Mouse (Mus musculus) intestine, embryonic 14.5 days (tissue): ENCODE results near the gene Twnk. TPM values are rescaled to one million over a fixed set of nuclear protein-coding genes. Genes with fewer than 3 reads are reported as not detected.
"Not testable (repeated sequence)": the region's sequence is repeated elsewhere in the genome, so short reads cannot be mapped to it uniquely, and the experiment has no call there.

Experiments used
- ATAC-seq: fragments of 200-750 bp; cut with Nextera tagmentation; replicated peaks from 2 replicates; pipeline ENCODE4 v1.8.0; 2017; ENCODE audit warnings: low read depth, moderate number of reproducible peaks, moderate TSS enrichment, moderate library complexity; ENCODE audit not compliant: low FRiP score, low TSS enrichment
- DNase-seq: peaks from one replicate; pipeline ENCODE4 v3.0.0-alpha.2; 2018; ENCODE audit warnings: low spot score
- H3K27ac ChIP-seq: fragments of 300-500 bp; sonication (generic); 2 replicates; pipeline ENCODE4 v1.5.1; 2014; ENCODE audit warnings: low read depth, mild to moderate bottlenecking, control low read depth
- H3K27me3 ChIP-seq: fragments of 300-500 bp; sonication (generic); replicated peaks from 2 replicates; pipeline ENCODE4 v1.6.1; 2014; ENCODE audit warnings: low read length, control low read depth; ENCODE audit not compliant: control insufficient read depth, insufficient read depth
- H3K36me3 ChIP-seq: fragments of 300-500 bp; sonication (generic); 2 replicates; pipeline ENCODE4 v1.6.1; 2014; ENCODE audit warnings: low read length, control low read depth; ENCODE audit not compliant: control insufficient read depth, insufficient read depth
- H3K4me1 ChIP-seq: fragments of 300-500 bp; sonication (generic); replicated peaks from 2 replicates; pipeline ENCODE4 v1.6.1; 2014; ENCODE audit warnings: low read length, control low read depth, mixed read lengths; ENCODE audit not compliant: control insufficient read depth, insufficient read depth
- H3K4me2 ChIP-seq: fragments of 300-500 bp; sonication (generic); 2 replicates; pipeline ENCODE4 v1.6.1; 2014; ENCODE audit warnings: low read length
- H3K4me3 ChIP-seq: fragments of 300-500 bp; sonication (generic); 2 replicates; pipeline ENCODE4 v1.5.1; 2014; ENCODE audit warnings: low read depth, low read length, control low read depth, mixed read lengths
- H3K9ac ChIP-seq: fragments of 300-500 bp; sonication (generic); 2 replicates; pipeline ENCODE4 v1.6.1; 2014; ENCODE audit warnings: mild to moderate bottlenecking, low read length
- H3K9me3 ChIP-seq: fragments of 300-500 bp; sonication (generic); 2 replicates; pipeline ENCODE4 v1.6.1; 2016; ENCODE audit warnings: low read length, control low read depth; ENCODE audit not compliant: control insufficient read depth
- WGBS: fragments of 180-500 bp; shearing (Covaris S2); extraction: QIAGEN DNeasy Blood & Tissue Kit; methylation state at CpG from one replicate; pipeline ENCODE4 v1.1.7; 2014; 5-methylcytosine and 5-hydroxymethylcytosine counted together
- polyA plus RNA-seq: library from polyadenylated mRNA; unstranded; fragments of >200 nt; fragmentation: Nextera tagmentation; extraction: Ambion mirVana; gene quantifications from 2 replicates; pipeline ENCODE4 v1.2.1, GENCODE M21; 2014

The Twnk gene
- polyA plus RNA-seq, 1 experiment from 2014 or later = 16.7 TPM

DNA sequence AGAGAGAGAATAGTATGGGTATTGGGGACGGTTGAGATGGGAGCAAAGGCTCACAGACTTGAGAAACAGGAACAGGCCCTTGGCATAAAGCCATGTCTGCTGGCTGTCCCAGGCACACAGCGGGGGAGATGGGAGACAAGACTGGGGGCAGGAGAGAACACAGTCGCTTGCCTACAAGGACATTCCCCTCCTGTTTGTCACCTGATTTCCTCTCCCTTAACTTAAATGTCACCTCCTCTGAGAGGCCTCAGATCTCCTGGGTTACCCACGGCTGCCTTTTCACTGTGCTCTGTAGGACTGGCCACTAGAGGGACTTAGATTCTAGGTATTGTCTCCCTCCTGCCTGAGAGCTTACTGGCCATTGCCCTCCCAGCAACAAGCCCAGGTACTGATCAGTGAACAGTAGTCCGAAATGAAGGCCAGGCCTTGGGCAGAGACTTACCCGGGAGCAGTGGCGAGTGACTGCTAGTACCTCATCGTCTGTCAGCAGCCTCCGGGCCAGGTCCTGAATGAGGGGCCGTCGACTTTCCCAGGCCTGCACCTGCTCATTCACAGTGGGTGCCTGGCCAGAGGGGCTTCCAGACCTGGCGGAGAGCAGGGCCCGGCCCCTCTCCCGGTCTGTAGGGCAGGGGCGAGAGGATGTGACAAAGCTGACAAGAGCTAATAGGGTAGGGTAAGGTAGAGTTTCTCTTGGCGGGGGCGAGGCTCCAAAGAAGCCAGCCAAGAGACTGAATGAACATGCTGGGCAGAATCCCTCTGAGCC lies 27.3 kb downstream of the Twnk start:
- peak; percentile 62 for DNase-seq
- no peak overlapping the region for H3K4me2 ChIP-seq
- no peak; the same call in 1 of the 2 replicates for ATAC-seq
- peaks cover 26% of the 10 kb centered on the region for H3K4me1 ChIP-seq
- no peaks in the 10 kb centered on the region for H3K27me3 ChIP-seq
- peaks cover 12% of the 10 kb centered on the region for H3K36me3 ChIP-seq
- no peak overlapping the region for H3K27ac ChIP-seq
- 50% methylated on average over 17 of the region's 17 CpGs for WGBS
- H3K9me3 ChIP-seq = no peaks in the 10 kb centered on the region
- H3K9ac ChIP-seq = no peak overlapping the region
- H3K4me3 ChIP-seq = no peak overlapping the region

DNA sequence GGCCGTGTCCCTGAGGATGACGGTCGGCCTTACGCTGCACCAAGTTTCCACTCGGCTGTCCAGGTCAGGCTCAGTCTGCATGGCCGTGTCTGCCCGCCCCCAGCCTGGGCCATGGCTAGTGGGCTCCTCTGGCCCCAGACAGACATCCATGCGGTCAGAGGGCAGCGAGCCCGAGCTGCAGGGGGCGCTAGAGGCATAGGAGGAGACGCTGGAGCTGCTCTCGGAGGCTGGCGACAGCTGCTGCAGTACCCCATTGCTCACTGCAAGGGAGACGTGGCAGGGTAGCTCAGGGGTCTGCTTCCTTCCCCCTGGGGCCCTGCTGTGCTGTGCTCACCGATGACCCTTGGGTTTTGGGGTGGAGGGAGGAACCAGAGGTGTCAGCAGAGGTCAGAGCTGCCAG lies 31.4 kb downstream of the Twnk start:
- H3K4me2 ChIP-seq = no peak overlapping the region
- H3K9me3 ChIP-seq = no peaks in the 10 kb centered on the region
- no peak for DNase-seq
- H3K4me1 ChIP-seq = 0 out of 2 replicates have a peak, but pooled peaks cover 5% of the 10 kb centered on the region
- H3K36me3 ChIP-seq = no peaks in the 10 kb centered on the region
- 36% methylated on average over 16 of the region's 16 CpGs for whole genome bisulfite sequencing
- no peak for ATAC-seq
- no peak overlapping the region for H3K27ac ChIP-seq
- H3K9ac ChIP-seq = no peak overlapping the region
- H3K27me3 ChIP-seq = peaks cover 10% of the 10 kb centered on the region
- H3K4me3 ChIP-seq = no peak overlapping the region

DNA sequence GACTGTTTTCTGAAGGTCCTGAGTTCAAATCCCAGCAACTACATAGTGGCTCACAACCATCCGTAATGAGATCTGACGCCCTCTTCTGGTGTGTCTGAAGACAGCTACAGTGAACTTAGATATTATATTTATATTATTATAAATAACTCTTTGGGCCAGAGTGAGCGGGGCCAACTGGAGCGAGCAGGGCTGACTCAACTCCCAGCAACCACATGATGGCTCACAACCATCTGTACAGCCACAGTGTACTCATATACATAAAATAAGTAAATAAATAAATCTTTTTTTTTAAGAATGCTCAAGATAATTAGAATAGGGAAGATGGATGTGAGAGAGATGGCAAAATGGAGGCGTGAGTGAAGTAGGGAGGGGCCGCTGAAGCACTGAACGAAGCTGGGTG lies 32.7 kb downstream of the Twnk start:
- not testable (repeated sequence) for H3K27ac ChIP-seq, ATAC-seq, H3K9me3 ChIP-seq, H3K4me2 ChIP-seq, H3K36me3 ChIP-seq, H3K4me3 ChIP-seq, DNase-seq, H3K4me1 ChIP-seq, H3K9ac ChIP-seq
- WGBS = 89% methylated on average over 7 of the region's 7 CpGs
- peaks cover 10% of the 10 kb centered on the region for H3K27me3 ChIP-seq

- Histone ChIP-seq H3K36me3 (no peaks in the 10 kb centered on the region), H3K9me3 (no peaks in the 10 kb centered on the region), H3K27ac (no peak overlapping the region), H3K9ac (no peak overlapping the region), H3K4me2 (no peak overlapping the region), H3K4me1 (no peaks in the 10 kb centered on the region), H3K4me3 (no peak overlapping the region), H3K27me3 (peaks cover 21% of the 10 kb centered on the region)
- DNase-seq (no peak), ATAC-seq (no peak)
- 43% methylated on average over 13 of the region's 13 CpGs for WGBS
Measured at GRCm38 (mm10) chr19:45040214-45040613, 34.8 kb downstream of the Twnk start.

DNA sequence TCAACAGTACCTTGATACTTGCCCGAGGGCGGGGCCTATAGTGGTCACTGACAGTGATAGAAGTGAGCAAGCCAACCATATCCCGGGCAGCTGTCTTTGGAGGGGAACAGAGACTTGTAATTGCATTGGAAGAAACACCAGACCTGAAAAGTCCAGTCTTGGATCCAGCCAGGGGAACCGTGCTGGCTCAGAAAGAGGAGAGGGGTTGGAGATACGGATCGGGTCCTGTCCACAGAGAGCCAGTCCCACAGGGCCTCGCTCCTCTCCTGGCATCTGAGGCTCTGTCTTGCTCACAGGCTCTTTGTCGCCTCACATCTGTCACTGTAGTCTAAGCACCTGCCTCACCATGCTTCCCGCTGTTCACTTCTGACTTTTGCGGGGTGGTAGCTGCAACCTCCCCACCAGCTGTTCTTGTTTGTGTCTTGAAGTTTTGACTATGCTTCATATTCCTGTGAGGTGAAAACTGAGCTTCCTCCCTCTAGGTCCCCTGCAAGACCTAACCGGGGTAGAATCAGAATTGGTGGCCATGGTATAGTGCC lies 39.0 kb downstream of the Twnk start:
- Histone ChIP-seq H3K9me3 (no peaks in the 10 kb centered on the region), H3K4me3 (no peak overlapping the region), H3K36me3 (no peaks in the 10 kb centered on the region), H3K9ac (no peak overlapping the region), H3K4me1 (peaks cover 17% of the 10 kb centered on the region), H3K27me3 (peaks cover 33% of the 10 kb centered on the region), H3K4me2 (no peak overlapping the region), H3K27ac (no peak overlapping the region)
- ATAC-seq = no peak
- DNase-seq = no peak
- WGBS = 62% methylated on average over 11 of the region's 11 CpGs

DNA sequence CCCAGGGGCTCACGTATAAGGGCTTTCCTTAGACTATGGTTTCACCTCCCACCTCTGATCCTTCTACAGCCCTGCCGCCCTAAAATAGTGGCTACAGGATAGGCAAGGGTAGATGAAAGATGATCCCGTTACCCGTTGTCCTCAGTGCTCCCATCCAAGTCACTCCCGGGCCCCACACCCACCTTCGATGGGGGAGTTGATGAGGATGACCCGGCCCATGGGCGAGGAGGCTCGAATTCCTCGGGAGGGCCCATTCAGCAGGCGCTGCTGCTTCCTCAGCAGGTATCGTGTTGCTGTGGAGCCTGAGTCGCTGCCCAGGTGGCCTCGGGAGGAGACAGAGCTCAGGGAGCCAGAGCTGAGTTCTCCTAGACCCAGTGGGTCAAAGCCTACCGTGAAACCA lies 39.8 kb downstream of the Twnk start:
- no peak overlapping the region for H3K4me3 ChIP-seq
- DNase-seq = no peak
- no peak overlapping the region for H3K27ac ChIP-seq
- no peak overlapping the region for H3K9ac ChIP-seq
- H3K4me2 ChIP-seq = no peak overlapping the region
- no peaks in the 10 kb centered on the region for H3K9me3 ChIP-seq
- peaks cover 27% of the 10 kb centered on the region for H3K27me3 ChIP-seq
- no peak for ATAC-seq
- no peaks in the 10 kb centered on the region for H3K36me3 ChIP-seq
- peaks cover 17% of the 10 kb centered on the region for H3K4me1 ChIP-seq
- WGBS = 38% methylated on average over 15 of the region's 15 CpGs

DNA sequence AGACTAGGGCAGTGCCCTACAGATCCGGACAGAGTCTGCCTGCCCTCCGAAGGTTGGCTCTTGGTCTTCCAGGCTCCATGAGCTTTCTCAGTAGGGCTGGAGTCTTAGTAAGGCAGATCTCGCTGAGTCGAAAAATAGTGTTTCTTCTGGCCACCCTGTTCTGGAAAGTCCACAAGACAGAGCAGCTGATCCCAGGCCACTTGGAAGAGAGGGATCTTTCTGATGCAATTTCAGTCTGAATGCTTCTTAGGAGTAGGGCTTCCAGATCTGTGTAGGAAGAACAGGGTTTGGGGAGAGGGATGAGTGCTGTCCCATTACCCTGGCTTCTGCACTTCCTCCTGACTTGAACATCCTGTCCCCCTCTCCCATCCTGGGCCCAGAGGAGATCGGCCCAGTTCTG lies 40.2 kb downstream of the Twnk start, which contains the start of gene Pdzd7:
TSS of gene Pdzd7 (minus strand) at position 67 of the 400 bp plus-strand sequence.
- no peak for DNase-seq
- H3K36me3 ChIP-seq = no peaks in the 10 kb centered on the region
- H3K9ac ChIP-seq = peak within 1 kb of the TSS; percentile 50; the same call in 1 of the 2 replicates
- H3K27ac ChIP-seq = no peak within 1 kb of the TSS
- H3K27me3 ChIP-seq = peaks cover 23% of the 10 kb centered on the region
- 78% methylated on average over 5 of the region's 5 CpGs for WGBS
- no peaks in the 10 kb centered on the region for H3K9me3 ChIP-seq
- H3K4me2 ChIP-seq = peak within 1 kb of the TSS; percentile 92
- H3K4me3 ChIP-seq = peak within 1 kb of the TSS; percentile 57
- H3K4me1 ChIP-seq = peaks cover 17% of the 10 kb centered on the region
- ATAC-seq = no peak

GRCm38 (mm10) chr19:45046523-45047321 lies 41.3 kb downstream of the Twnk start:
- peak overlapping the region; percentile 92 for H3K4me2 ChIP-seq
- peak overlapping the region; percentile 84 for H3K27ac ChIP-seq
- 2% methylated on average over 34 of the region's 34 CpGs for WGBS
- peak overlapping the region; percentile 50 for H3K9ac ChIP-seq
- peaks cover 17% of the 10 kb centered on the region for H3K4me1 ChIP-seq
- peaks cover 23% of the 10 kb centered on the region for H3K27me3 ChIP-seq
- DNase-seq = peak; percentile 88
- H3K9me3 ChIP-seq = no peaks in the 10 kb centered on the region
- H3K4me3 ChIP-seq = peak overlapping the region; percentile 57
- ATAC-seq = peak; percentile 54
- H3K36me3 ChIP-seq = peaks cover 7% of the 10 kb centered on the region; the same call in 1 of the 2 replicates
